In the genomic region with DNA sequence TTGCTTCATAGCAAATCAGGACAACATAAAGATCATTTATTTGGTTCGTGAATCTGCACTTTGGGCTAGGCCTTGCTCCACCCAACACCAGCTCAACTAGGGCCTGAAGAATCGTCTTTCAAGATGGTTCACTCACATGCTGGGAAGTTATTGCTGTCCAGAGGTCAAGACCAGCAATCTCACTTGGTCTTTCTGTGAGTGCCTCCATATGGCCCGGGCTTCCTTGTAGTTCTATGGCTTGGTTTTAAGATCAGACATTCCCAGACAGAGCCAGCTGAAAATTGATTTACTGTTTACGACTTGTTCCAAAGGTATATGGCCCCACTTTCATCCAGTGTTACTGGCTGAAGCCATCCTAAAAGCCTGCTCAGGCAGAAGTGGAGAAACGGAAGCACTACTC, we compare ENCODE assay signal across 27 mouse cellular contexts.
"Had no signal": no experiment of that assay in that cellular context is flagged by ENCODE, and none has a peak within 500 bp of the region (broad histone marks: within the 10 kb centered on the region; RNA-seq: fewer than 3 reads in every experiment).

No protein-coding gene starts in this region.

- H3K4me1 ChIP-seq: hindbrain, embryonic 10.5 days; hindbrain, embryonic 12.5 days; kidney, embryonic 15.5 days; liver, embryonic 13.5 days had no signal

- H3K27me3 ChIP-seq: heart, embryonic 12.5 days; hindbrain, embryonic 12.5 days; kidney, embryonic 15.5 days; limb, embryonic 12.5 days; liver, embryonic 13.5 days had no signal

- DNase-seq: gastrocnemius, adult 2 months; gastrocnemius, postnatal 10 days; gastrocnemius, postnatal 25 days; heart, adult 18-20 months; heart, postnatal 10 days; heart, postnatal 4 days; kidney, adult 11 months; kidney, adult 2 months; kidney, adult 9 months; kidney, postnatal 14 days; kidney, postnatal 36 days; liver; liver, embryonic 13.5 days had no signal

- ATAC-seq: hindbrain, embryonic 16.5 days; inflammation-experienced regulatory T-cells, adult 6 months had no signal

- H3K9me3 ChIP-seq: heart, embryonic 10.5 days; heart, embryonic 12.5 days; hindbrain, embryonic 10.5 days; kidney, embryonic 15.5 days; limb, embryonic 10.5 days; limb, embryonic 12.5 days; liver, embryonic 13.5 days had no signal

- H3K36me3 ChIP-seq: heart, embryonic 10.5 days; heart, embryonic 12.5 days; hindbrain, embryonic 10.5 days; hindbrain, embryonic 12.5 days; kidney, embryonic 15.5 days; limb, embryonic 10.5 days; limb, embryonic 12.5 days; liver, embryonic 13.5 days had no signal

- H3K4me3 ChIP-seq: gastrocnemius, adult 2 months; heart, embryonic 10.5 days; heart, embryonic 12.5 days; hindbrain, embryonic 10.5 days; hindbrain, embryonic 12.5 days; kidney, embryonic 15.5 days; layer of hippocampus, adult 2 months; left cerebral cortex, adult 2 months; limb, embryonic 10.5 days; limb, embryonic 12.5 days; liver, embryonic 13.5 days had no signal

- H3K9ac ChIP-seq: heart, embryonic 12.5 days; hindbrain, embryonic 12.5 days; hindbrain, embryonic 14.5 days; kidney, embryonic 15.5 days; limb, embryonic 12.5 days; liver, embryonic 13.5 days had no signal

- H3K4me2 ChIP-seq: heart, embryonic 12.5 days; hindbrain, embryonic 12.5 days; hindbrain, embryonic 14.5 days; kidney, embryonic 15.5 days; limb, embryonic 12.5 days; liver, embryonic 11.5 days; liver, embryonic 13.5 days had no signal

- H3K27ac ChIP-seq: gastrocnemius, adult 2 months; heart, embryonic 10.5 days; hindbrain, embryonic 10.5 days; hindbrain, embryonic 12.5 days; hindbrain, embryonic 14.5 days; kidney, embryonic 15.5 days; kidney, postnatal 0 days; layer of hippocampus, adult 2 months; left cerebral cortex, adult 2 months; limb, embryonic 10.5 days; limb, embryonic 12.5 days; liver, embryonic 13.5 days had no signal
